Mouse (Mus musculus): ENCODE data around the gene Frrs1l. TPM values are rescaled to one million over a fixed set of nuclear protein-coding genes. Genes with fewer than 3 reads are reported as not detected.

Gene Frrs1l
- total RNA-seq, 2 experiments from 2014 or later, result 0.27 to 0.61 TPM

GRCm38 (mm10) chr4:56965586-56966179, 24.5 kb downstream of the Frrs1l start:
- no peak for DNase-seq

- no peak for DNase-seq
Observed at GRCm38 (mm10) chr4:56963687-56964086, 26.5 kb downstream of the Frrs1l start.

GRCm38 (mm10) chr4:56961320-56961925, 28.8 kb downstream of the Frrs1l start:
- peak; percentile 25 for DNase-seq

GRCm38 (mm10) chr4:56957518-56957917, 32.7 kb downstream of the Frrs1l start:
- DNase-seq, result no peak

GRCm38 (mm10) chr4:56953235-56953634, 37.0 kb downstream of the Frrs1l start:
- DNase-seq, result no peak

- no peak for DNase-seq
Observed at GRCm38 (mm10) chr4:56951701-56952100, 38.5 kb downstream of the Frrs1l start.

GRCm38 (mm10) chr4:56949494-56949893, 40.7 kb downstream of the Frrs1l start:
- DNase-seq, result no peak

- peak; percentile 95 for DNase-seq
Observed at GRCm38 (mm10) chr4:56946641-56947640, 43.2 kb downstream of the Frrs1l start, which contains the start of gene Tmem245. TSS of gene Tmem245 (minus strand) at chr4:56947437.

- no peak for DNase-seq
Observed at GRCm38 (mm10) chr4:56946180-56946579, 44.0 kb downstream of the Frrs1l start.

- peak; percentile 49 for DNase-seq
Observed at GRCm38 (mm10) chr4:56944286-56944685, 45.9 kb downstream of the Frrs1l start.

GRCm38 (mm10) chr4:56943258-56943657, 46.9 kb downstream of the Frrs1l start:
- no peak for DNase-seq

- DNase-seq, result no peak
Observed at GRCm38 (mm10) chr4:56942567-56942966, 47.6 kb downstream of the Frrs1l start.

- no peak for DNase-seq
Observed at GRCm38 (mm10) chr4:56941481-56941880, 48.7 kb downstream of the Frrs1l start.

GRCm38 (mm10) chr4:56937136-56937535, 53.1 kb downstream of the Frrs1l start:
- peak; percentile 47 for DNase-seq

- no peak for DNase-seq
Observed at GRCm38 (mm10) chr4:56935327-56935726, 54.9 kb downstream of the Frrs1l start.

GRCm38 (mm10) chr4:56933154-56933553, 57.0 kb downstream of the Frrs1l start:
- DNase-seq, result no peak

GRCm38 (mm10) chr4:56932096-56932495, 58.1 kb downstream of the Frrs1l start:
- no peak for DNase-seq

GRCm38 (mm10) chr4:56930312-56930711, 59.9 kb downstream of the Frrs1l start:
- no peak for DNase-seq

- DNase-seq, result no peak
Observed at GRCm38 (mm10) chr4:56926971-56927370, 63.2 kb downstream of the Frrs1l start.

- DNase-seq, result no peak
Observed at GRCm38 (mm10) chr4:56922229-56922628, 68.0 kb downstream of the Frrs1l start.

GRCm38 (mm10) chr4:56915732-56916325, 74.4 kb downstream of the Frrs1l start:
- DNase-seq, result no peak

GRCm38 (mm10) chr4:56914761-56915160, 75.4 kb downstream of the Frrs1l start:
- no peak for DNase-seq
